Mouse (Mus musculus): ENCODE results near the gene Akt2.
A peak's percentile ranks its signal among the peaks of the same experiment; 100 is the strongest.
"Not testable (repeated sequence)": the region's sequence is repeated elsewhere in the genome, so short reads cannot be mapped to it uniquely, and the experiment has no call there.

The Akt2 gene

DNA sequence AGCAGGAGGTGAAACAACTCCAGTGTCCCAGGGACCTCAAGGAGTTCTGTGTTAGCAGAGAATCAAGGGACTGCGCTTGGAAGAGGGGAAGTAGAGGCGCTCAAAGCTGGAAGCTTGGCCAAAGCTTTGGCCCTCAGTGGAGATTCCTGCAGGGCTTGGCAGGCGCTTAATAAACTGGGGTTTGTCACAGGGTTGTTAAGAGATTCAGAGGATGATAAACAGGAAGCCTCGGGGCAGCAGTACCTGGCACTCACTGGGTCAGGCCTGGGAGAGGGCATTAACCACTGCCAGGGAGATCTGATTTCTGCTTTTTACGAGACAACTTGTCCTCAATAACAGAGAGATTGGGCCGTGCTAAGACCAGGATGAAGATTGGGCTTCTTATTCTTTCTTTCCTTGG is 29.7 kb downstream of the Akt2 start:
- peak; percentile 56 to 70 for DNase-seq

DNA sequence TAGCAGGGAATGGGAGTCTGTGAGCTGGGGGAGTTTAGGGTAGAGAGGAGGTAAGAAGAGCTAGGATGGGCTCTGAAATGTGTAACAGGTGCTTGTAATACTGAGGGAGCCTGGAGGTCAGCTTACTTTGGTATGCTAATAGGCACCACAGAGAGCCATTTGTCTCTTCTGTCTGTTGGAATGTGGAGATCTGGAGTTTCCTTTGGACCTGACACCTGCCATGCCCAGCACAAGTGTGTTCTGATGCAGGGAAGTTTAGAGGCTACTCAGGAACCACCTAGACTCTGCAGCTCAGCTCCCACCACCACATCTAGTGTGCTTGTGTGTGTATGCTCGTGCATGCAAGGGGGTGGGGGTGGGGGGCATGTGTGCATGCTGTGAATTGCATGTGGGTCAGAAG is 30.9 kb downstream of the Akt2 start:
- DNase-seq, result no peak

DNA sequence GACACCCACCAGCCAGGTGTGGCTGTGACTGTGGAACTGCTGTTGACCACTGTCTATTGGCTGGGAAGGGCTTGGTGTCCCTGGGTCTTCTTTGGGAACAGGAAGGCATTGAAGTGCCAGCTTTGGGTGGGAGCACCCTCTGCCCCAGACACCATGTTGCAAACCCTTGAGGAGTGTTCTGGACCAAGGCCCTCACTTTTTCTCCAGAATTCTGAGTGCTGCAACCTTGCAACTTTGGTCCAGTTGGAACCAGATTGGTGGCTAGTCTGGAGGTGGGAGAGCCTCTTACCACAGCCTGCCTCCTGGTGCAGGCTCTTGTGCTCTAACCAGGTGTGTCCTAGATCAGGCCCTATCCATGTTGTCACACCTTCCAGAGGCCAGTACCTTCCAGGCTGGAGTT is 33.6 kb downstream of the Akt2 start:
- no peak for DNase-seq

DNA sequence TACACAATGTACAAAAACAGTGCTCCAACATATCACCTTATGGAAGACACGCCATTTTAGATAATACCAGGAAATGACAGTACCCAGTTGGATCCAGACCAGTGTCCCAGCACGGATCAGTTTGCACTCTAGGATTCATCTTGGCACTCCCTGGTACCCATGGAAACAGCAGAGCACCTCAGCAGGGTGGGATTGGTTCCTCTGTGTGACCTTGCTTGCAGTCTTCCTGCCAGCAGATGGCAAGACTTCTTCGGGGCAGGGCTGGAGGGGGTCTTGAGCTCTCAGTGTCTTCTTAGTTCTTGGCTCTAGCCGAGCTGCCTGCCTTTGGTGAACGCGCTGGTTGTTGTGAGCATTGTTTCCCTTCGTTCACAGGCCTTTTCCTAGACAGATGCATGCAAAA is 36.4 kb downstream of the Akt2 start:
- peak; percentile 62 for DNase-seq

DNA sequence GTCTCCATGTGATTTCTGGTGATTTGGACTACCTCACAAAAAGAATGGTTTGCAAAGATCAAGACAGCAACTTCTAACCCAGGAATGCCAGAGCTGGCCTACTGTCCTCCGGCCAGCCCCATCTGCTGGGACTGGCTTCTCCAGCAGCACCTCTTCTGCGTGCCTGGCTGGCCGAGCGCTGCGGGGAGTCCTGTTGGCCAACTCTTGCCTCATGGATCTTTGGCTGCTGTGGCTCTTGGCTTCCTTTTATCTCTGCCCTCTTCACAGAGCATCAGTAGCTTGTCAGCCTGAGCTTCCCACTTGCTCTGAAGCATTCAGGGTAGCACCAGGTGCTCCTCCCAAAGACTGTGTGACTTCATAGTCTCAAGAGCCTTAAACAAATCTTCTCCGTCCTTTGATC is 36.8 kb downstream of the Akt2 start:
- DNase-seq, result peak; percentile 79 to 84

DNA sequence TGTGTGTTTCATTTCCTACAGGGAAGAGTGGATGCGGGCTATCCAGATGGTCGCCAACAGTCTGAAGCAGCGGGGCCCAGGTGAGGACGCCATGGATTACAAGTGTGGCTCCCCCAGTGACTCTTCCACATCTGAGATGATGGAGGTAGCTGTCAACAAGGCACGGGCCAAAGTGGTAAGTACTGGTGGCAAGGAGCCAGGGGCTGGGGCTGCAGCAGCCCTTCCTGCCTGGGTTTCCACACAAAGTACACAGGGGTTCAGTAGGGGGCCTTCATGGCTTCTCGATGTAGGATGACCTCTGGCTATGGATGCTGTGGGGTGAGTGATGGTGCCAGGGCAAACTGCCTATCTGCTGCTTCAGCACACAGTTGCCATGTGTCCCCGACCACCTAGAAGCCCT is 37.5 kb downstream of the Akt2 start:
- peak; percentile 71 to 72 for DNase-seq

DNA sequence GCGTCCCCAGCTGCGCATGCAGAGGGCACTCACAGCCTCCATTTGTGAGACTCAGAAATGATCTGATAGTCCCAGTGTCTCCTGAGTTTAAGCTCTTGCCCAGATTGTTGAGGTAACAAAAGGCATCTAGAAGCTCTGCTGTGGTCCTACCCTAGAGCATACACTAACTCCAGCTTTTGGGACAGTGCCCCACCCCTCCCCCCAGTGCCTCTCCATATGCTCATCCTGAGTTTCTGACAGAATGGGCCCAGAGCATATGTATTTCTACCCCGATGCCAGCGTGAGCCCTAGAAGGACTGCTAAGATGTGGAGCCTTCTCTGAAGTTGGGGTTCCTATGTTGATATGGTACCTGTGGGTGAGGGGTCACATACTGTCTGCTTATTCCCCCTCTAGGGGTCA is 40.1 kb downstream of the Akt2 start:
- DNase-seq, result peak; percentile 58 to 61

DNA sequence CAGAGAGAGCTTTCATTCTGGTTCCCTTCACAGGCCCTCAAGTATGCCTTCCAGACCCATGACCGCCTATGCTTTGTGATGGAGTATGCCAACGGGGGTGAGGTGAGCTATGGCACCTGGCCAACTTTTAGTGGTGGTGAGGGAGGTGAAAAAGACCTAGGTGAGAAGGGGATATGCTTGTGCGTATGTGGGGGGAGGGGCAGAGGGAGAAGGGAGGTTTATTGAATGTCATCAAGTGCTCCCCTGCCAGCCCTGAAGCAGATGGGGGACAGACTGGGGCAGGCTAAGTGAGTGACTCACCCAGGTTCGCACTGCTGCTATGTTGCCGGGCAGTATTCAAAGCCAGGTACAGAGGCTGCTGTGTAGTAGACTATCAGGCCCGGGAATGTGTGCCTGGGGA is 41.8 kb downstream of the Akt2 start:
- peak; percentile 65 to 72 for DNase-seq

DNA sequence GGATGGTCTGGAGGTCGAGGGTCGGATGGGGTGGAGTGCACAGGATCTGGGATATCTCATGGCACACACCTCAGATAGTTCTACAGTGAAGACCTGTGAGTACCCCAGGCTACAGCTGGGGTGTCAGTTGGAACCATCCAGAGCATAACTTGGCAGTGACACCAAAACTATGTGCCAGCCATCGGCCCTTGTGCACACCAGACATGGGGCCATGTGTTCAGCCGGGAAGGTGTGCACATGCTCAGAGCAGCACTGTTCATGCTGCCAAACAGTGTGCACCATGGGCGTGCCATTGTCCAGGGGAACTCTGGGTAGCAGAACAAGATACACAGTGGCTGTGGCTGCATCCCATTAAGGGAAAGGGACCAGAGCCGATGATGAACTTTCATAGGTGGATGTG is 43.3 kb downstream of the Akt2 start:
- DNase-seq, result peak; percentile 52 to 62

DNA sequence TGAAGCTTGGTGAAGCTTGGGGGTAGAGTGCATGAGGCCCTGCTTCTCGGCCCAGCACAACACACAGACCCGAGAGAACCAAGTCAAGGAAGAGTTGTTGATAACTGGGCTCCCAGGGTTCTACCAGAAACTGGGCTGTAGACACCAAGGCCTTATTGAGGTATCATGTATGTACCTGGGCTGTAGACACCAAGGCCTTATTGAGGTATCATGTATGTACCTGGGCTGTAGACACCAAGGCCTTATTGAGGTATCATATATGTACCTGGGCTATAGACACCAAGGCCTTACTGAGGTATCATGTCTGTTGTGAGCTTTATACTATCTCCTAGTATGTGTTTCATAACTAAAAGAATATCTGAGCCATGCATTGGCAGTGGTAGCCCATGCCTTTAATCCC is 43.7 kb downstream of the Akt2 start:
- DNase-seq, result not testable (repeated sequence)

DNA sequence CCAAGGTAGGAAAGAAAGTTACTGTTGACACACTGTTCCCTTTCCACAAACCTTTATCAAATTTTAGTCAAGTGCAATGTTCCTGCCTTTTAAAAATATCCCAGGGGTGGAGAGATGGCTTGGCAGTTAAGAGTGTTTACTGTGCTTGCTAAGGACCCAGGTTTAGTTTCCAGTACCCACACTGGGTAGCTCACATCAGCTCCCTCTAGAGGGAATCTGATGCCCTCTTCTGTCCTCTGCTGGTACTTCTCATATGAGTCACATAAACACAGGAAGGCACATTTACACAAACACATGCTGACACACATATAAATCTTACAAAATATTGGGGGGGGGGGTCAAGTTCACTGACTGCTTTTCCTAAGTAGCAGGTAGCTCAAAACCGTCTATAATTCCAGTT is 53.1 kb downstream of the Akt2 start:
- no peak for DNase-seq

DNA sequence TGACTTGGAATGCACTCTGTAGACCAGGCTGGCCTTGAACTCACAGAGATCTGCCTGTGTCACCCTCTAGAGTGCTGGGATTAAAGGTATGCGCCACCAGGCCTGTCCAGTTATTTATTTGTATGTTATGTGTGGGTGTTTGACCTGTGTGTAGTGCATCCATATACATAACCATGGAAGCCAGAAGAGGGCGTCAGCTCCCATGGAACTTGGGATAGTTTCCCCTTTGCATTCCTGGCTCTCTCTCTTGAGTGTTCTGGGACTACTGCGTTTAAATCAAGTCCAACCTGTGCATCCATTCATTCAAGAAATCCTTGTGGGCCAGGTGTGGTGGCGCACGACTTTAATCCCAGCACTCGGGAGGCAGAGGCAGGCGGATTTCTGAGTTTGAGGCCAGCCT is 55.2 kb downstream of the Akt2 start:
- no peak for DNase-seq

DNA sequence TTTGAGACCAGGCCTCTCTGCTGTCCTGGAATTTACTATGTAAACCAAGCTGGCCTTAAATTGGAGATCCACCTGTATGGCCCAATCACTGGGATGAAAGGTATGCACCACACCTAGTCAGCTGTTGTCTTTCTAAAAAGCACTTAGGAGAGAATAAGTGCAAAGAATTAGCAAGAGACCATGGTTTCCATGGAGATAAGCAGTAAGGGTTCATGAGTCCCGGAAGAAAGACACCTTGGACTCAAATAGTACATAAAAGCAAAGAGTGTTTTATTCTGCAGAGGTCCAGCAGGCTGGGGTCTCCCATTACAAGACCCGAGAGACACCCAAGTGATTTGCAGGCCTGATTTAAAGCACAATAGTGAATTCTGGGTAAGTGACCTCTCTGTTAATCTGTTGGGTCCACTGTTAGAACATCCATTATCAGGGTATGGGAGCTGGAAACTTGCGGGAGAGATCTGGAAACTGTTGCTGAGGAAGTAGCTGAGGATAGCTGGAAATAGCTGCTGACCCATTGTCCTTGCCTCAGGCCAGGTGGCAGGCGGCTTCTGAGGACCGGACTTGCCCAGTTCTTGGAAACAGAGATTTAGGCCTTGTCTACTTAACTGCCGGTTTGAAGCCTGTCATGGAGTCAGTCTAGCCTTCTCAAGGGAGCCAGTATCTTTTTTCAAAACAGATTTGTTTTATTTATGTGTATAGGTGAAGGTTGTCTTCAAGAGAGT is 56.1 kb downstream of the Akt2 start:
- DNase-seq, result no peak

DNA sequence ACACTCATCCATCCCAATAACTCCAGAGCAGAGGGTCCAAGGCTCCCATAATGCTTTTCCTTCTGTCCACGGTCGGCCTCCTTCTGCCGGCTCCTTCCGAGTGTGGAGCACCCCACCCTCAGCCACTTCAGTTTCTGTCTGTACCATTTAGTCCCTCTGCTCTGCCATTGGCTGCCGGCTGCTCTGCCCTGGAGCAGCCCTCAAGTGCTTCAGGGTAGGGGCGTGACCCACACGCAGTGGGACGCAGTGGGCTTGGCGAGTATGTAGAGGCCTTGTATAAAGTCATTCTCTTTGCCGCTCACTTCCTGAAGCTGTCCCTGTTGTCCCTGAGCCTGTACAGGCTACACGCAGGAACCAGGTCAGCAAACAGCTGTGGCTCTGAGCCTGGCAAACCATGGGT is 58.4 kb downstream of the Akt2 start:
- no peak for DNase-seq

DNA sequence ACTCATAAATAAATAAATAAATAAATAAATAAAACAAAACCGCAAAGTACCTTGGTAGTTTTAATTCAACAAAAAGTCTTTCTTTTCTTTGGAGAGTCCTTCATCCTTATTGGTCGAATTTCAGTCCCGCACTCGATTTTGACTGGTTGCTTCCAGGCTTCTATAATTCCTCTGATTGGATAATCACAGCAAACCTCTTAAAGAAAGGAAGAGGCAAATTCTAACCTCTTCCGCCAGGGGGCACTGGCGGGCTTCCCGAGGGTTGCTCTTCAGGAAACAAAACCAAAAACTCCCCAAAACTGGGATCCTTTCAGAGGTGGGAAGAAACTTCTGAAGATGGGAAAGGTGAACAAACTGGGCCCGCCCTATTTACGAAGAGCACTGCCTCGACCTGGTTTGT is 59.6 kb downstream of the Akt2 start:
- DNase-seq, result peak; percentile 92 to 95

DNA sequence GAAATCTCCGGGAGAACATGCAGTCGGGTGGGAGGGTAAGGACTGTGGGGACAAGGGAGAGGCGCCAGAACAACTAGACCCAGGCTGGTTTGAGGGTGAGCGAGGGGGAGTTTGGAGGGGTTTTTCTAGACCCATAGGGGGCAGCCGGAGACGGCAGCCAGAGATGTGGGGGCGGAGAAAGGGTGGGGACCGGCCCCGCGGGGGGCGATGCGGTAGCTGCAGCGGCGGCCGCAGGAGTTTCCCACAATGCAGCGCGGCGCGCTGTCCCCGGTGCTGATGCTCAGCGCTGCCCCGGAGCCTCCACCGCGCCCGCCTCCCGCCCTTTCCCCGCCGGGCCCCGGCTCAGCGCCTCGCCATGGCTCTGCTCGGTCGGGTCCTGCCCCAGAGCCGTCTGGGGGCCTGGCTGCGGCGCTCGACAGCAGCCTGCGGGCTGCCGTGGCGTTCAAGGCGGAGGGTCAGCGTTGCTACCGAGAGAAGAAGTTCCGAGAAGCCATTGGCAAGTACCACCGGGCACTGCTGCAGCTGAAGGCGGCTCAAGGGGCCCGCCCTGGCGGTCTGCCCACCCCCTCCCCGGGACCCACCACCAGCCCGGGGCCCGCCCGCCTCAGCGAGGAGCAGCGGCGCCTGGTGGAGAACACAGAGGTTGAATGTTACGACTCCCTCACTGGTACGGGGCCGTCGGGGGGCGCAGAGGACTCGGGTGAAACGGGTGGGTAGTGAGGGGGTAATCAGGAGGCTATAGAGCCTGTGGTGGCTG is 62.5 kb downstream of the Akt2 start, which contains the start of gene Ttc9b:
Gene Ttc9b, plus strand, starts transcription at position 235 of the 757 bp plus-strand sequence.
- DNase-seq, result peak; percentile 92 to 94

DNA sequence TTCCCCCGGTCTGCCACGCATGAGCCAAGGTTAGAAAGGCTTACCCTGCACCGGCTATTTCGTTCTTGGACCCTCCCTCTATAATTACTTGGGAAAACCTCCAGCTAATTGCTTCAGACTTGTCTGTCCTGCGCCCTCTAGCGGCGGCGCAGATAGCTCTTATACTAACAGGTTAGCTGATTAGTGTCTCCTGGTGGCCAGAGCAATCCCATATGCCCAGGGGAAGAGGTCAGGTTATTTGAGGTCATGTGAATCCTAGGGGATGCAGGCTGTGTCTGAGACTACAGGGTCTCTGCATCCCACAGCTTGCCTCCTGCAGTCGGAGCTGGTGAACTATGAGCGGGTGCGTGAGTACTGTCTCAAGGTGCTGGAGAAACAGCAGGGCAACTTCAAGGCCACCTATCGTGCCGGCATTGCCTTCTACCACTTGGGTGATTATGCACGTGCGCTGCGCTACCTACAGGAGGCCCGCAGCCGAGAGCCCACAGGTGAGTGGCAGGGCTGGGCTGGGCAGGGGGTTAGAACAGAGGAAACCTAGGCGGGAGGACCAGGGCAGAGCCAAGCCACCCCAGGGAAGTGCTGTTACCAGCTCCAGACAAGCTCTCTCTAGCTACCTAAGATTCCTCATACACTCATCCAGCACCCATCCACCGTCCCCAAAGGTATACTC is 63.4 kb downstream of the Akt2 start:
- peak; percentile 78 to 84 for DNase-seq

DNA sequence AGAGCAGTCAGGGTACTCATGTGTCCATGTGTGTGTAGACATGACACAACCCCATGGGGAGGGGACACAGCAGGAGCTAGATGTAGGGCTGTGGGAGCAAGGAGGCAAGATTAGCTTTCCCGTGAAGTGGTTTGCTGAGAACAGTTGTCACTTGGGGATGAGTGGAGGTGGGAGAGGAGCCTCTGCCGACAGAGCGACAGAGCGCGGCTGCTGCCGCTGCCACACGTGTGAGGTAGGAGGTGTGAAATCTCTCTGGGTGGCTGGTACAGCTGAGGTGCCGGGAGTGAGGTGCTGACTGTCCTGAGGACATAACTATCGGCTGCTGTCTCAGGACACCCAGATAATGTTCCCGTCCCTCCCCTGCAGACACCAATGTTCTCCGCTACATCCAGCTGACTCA is 64.2 kb downstream of the Akt2 start:
- no peak for DNase-seq

DNA sequence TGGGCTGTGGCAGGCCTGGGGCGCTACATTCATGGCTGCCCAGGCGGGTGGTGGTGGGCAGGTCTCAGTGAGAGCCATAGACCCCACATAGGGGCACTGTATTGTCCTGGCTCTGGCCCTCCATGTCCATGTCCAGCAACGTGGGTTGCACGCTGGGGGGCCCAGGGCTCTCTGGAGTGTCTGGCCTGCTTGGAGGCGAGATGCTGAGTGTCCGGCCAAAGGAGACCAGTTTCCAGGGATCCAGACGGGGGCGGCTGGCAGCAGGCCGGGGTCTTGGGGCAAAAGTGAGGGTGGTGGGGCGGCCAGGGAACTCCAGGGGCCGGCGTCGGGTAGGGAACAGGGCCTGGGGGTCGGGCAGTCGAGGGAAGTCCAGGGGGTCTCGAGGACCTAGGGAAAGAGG is 65.2 kb downstream of the Akt2 start:
- peak; percentile 33 to 37 for DNase-seq

DNA sequence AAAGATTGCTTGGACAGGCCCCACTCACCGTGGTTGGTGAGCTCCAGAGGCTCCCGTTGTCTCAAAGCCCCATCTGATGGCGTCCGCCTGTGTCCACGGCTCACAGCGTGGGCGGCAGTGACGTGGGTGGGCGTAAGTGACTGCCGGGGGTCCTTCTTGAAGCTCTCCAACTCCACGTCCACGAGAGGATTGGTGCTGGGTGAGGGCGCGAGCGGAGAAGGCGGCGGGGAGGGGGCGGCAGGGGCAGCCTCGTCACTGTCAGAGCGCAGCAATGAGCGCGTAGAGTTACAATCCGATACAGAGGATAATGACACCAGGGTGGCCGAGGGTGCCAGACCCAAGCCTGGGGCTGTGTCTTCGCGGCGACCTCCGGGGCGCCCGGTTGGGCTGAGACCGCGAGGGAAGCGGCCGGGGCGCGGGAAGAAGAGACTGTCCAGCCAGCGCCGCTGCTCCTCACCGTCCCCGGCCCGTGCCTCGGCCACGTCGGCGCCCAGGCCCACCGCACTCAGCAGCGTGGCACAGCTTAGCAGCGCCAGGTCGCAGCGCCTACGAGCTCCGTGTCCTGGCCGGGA is 66.6 kb downstream of the Akt2 start:
- no peak for DNase-seq

DNA sequence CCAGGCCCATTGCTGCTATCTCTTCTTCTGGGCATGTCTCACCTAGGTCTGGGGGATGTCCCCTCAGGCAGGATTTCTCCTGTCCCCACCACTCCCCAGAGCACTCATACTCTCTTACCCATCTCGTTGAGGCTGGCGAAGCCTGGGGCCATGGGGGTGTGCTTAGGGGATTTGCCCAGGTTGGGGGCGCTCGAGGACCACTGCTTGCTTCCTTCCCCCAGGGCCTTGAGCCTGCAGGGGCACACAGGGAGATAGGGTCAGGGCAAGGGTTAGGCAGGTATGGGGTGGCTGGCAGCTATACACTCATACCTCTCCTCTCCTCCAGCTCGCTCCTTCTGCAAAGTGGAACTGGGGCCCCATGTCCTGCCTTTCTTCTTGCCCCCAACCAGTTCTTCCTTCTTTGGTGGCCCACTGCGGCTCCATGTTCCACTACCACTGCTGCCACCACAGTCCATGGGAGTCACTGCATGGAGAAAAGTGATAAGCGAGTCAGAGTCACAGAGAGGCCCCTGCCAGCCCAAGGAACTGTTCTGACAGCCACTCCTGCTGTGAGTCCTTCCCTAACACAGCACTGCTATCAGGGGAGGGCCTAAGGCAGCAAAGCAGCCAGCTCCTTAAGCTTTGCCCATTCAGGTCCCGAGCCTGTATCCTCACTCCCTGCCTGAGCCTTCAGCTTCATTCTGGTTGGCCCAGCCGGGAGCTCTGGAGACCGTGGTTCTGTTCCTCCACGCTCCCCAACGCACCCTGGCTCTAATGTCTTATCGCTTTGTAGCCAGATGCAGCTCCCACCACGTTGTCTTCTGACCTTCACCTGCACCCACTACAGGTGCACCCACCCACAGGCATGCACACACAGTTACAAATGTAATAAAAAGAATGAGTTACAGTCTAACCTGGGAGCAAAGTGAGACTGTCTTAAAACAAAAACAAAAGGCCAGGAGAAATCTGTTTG is 67.6 kb downstream of the Akt2 start:
- no peak for DNase-seq

DNA sequence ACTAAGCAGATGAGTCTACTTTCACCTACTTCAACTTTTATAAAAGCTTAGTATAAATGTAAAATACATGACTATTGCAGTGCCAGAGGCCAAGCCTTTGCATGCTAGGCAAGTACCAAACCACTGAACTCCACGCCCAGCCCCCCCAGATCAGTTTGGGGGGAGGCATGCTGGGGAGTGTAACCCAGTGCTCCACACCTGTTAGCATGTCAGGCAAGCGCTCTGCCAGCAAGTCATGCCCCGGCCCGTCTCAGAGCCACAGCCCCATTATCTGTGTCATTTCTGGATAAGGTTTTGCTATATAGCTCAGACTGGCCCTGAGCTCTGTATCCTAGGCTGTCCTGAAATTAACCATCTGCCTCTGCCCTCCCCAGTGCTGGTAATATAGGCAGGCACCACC is 70.7 kb downstream of the Akt2 start:
- DNase-seq, result no peak
